Mouse (Mus musculus) midbrain, postnatal 0 days (tissue): ENCODE data around the gene Cs. TPM values are rescaled to one million over a fixed set of nuclear protein-coding genes. Genes with fewer than 3 reads are reported as not detected.
A peak's percentile ranks its signal among the peaks of the same experiment; 100 is the strongest.

Experiments
- ATAC-seq: fragments of 200-750 bp; cut with Nextera tagmentation; 2 replicates; pipeline ENCODE4 v1.8.0; 2017; ENCODE audit warnings: moderate number of reproducible peaks, mild to moderate bottlenecking, moderate TSS enrichment, moderate library complexity; ENCODE audit not compliant: low FRiP score
- DNase-seq: peaks from one replicate; pipeline ENCODE4 v3.0.0-alpha.2; 2015; ENCODE audit warnings: low spot score
- H3K27ac ChIP-seq: fragments of 300-500 bp; sonication (generic); 2 replicates; pipeline ENCODE4 v1.5.1; 2014; ENCODE audit warnings: low read depth, mild to moderate bottlenecking, low read length, mixed read lengths
- H3K27me3 ChIP-seq: fragments of 300-500 bp; sonication (generic); 2 replicates; pipeline ENCODE4 v1.6.1; 2014; ENCODE audit warnings: low read length, control low read depth, mixed read lengths; ENCODE audit not compliant: insufficient read depth
- H3K36me3 ChIP-seq: fragments of 300-500 bp; sonication (generic); 2 replicates; pipeline ENCODE4 v1.6.1; 2014; ENCODE audit warnings: low read length, control low read depth, mixed read lengths; ENCODE audit not compliant: insufficient read depth
- H3K4me1 ChIP-seq: fragments of 300-500 bp; sonication (generic); 2 replicates; pipeline ENCODE4 v1.6.1; 2014; ENCODE audit warnings: mild to moderate bottlenecking, control low read depth, antibody characterized with exemption, low read length, mixed read lengths; ENCODE audit not compliant: insufficient read depth
- H3K4me2 ChIP-seq: fragments of 300-500 bp; sonication (generic); 2 replicates; pipeline ENCODE4 v1.6.1; 2014; ENCODE audit warnings: low read depth, mild to moderate bottlenecking, low read length, mixed read lengths; ENCODE audit not compliant: poor library complexity, severe bottlenecking
- H3K4me3 ChIP-seq: fragments of 300-500 bp; sonication (generic); 2 replicates; pipeline ENCODE4 v1.5.1; 2014; ENCODE audit warnings: low read depth, mild to moderate bottlenecking, low read length, moderate library complexity
- H3K9ac ChIP-seq: fragments of 300-500 bp; sonication (generic); replicated peaks from 2 replicates; pipeline ENCODE4 v1.6.1; 2014; ENCODE audit warnings: mild to moderate bottlenecking, low read length, moderate library complexity, mixed read lengths; ENCODE audit not compliant: poor library complexity, severe bottlenecking
- H3K9me3 ChIP-seq: fragments of 300-500 bp; sonication (generic); 2 replicates; pipeline ENCODE4 v1.6.1; 2016; ENCODE audit warnings: low read length, control low read depth
- CTCF ChIP-seq: IDR thresholded peaks from 2 replicates; pipeline ENCODE4 v1.5.1; 2016; ENCODE audit warnings: antibody characterized with exemption, mild to moderate bottlenecking
- WGBS: fragments of 180-500 bp; shearing (Covaris S2); extraction: QIAGEN DNeasy Blood & Tissue Kit; methylation state at CpG from one replicate; pipeline ENCODE4 v1.1.7; 2014; 5-methylcytosine and 5-hydroxymethylcytosine counted together
- polyA plus RNA-seq: library from polyadenylated mRNA; unstranded; fragments of >200 nt; fragmentation: Nextera tagmentation; extraction: Ambion mirVana; gene quantifications from 2 replicates; pipeline ENCODE4 v1.2.1, GENCODE M21; 2015
- total RNA-seq: library from RNA; depleted of rRNA; stranded (reverse); fragments of >200 nt; gene quantifications from 2 replicates; pipeline ENCODE4 v1.2.3, GENCODE M21; 2014

Gene Cs
- total and polyA plus RNA-seq, 2 experiments from 2014 or later = 255 to 309 TPM

GRCm38 (mm10) chr10:128369599-128369998 lies 32.1 kb downstream of the Cs start:
- WGBS = 77% methylated on average over 6 of the region's 6 CpGs
- H3K9ac ChIP-seq = peak overlapping the region; percentile 77
- DNase-seq = no peak
- TF ChIP-seq CTCF = no peak
- H3K27ac ChIP-seq = peak overlapping the region; percentile 96
- H3K4me1 ChIP-seq = no peaks in the 10 kb centered on the region
- H3K36me3 ChIP-seq = no peaks in the 10 kb centered on the region
- H3K9me3 ChIP-seq = no peaks in the 10 kb centered on the region
- no peak for ATAC-seq
- no peaks in the 10 kb centered on the region for H3K27me3 ChIP-seq
- H3K4me3 ChIP-seq = peak overlapping the region; percentile 68
- H3K4me2 ChIP-seq = peak overlapping the region; percentile 91

GRCm38 (mm10) chr10:128370021-128370420 lies 32.5 kb downstream of the Cs start:
- Histone ChIP-seq H3K36me3 (no peaks in the 10 kb centered on the region), H3K9ac (no peak overlapping the region), H3K27ac (peak overlapping the region; percentile 96; the same call in 1 of the 2 replicates), H3K4me2 (no peak overlapping the region), H3K27me3 (no peaks in the 10 kb centered on the region), H3K4me1 (no peaks in the 10 kb centered on the region), H3K4me3 (no peak overlapping the region), H3K9me3 (no peaks in the 10 kb centered on the region)
- WGBS = 51% methylated on average over 5 of the region's 6 CpGs
- ATAC-seq (no peak), DNase-seq (no peak)
- no peak for TF ChIP-seq CTCF

- no peaks in the 10 kb centered on the region for H3K4me1 ChIP-seq
These were observed 33.1 kb downstream of the Cs start for GRCm38 (mm10) chr10:128370601-128371000.

GRCm38 (mm10) chr10:128372142-128372541 lies 34.6 kb downstream of the Cs start:
- ATAC-seq (no peak), DNase-seq (no peak)
- no peak overlapping the region for H3K4me3 ChIP-seq
- peak; percentile 46 for TF ChIP-seq CTCF
- 0 out of 2 replicates have a peak, but pooled peaks cover 4% of the 10 kb centered on the region for H3K4me1 ChIP-seq
- H3K9ac ChIP-seq = no peak overlapping the region
- H3K36me3 ChIP-seq = no peaks in the 10 kb centered on the region
- WGBS = 84% methylated on average over 5 of the region's 5 CpGs
- no peak overlapping the region for H3K4me2 ChIP-seq
- no peak overlapping the region for H3K27ac ChIP-seq
- H3K27me3 ChIP-seq = no peaks in the 10 kb centered on the region
- H3K9me3 ChIP-seq = no peaks in the 10 kb centered on the region

More at GRCm38 (mm10) chr10:128370601-128371000, 33.1 kb downstream of the Cs start:
- 53% methylated on average over 4 of the region's 4 CpGs for WGBS
- no peaks in the 10 kb centered on the region for H3K9me3 ChIP-seq
- no peak overlapping the region for H3K27ac ChIP-seq
- no peak overlapping the region for H3K9ac ChIP-seq
- no peak for TF ChIP-seq CTCF
- no peak overlapping the region for H3K4me3 ChIP-seq
- no peak overlapping the region for H3K4me2 ChIP-seq
- DNase-seq = no peak
- no peaks in the 10 kb centered on the region for H3K27me3 ChIP-seq
- no peak for ATAC-seq
- H3K36me3 ChIP-seq = no peaks in the 10 kb centered on the region

- no peak for TF ChIP-seq CTCF
- no peak overlapping the region for H3K4me2 ChIP-seq
- 0 out of 2 replicates have a peak, but pooled peaks cover 4% of the 10 kb centered on the region for H3K4me1 ChIP-seq
- DNase-seq (no peak), ATAC-seq (no peak)
- H3K9ac ChIP-seq = no peak overlapping the region
- H3K27ac ChIP-seq = no peak overlapping the region
- no peak overlapping the region for H3K4me3 ChIP-seq
- WGBS = 87% methylated on average over 6 of the region's 6 CpGs
- no peaks in the 10 kb centered on the region for H3K27me3 ChIP-seq
- no peaks in the 10 kb centered on the region for H3K9me3 ChIP-seq
- no peaks in the 10 kb centered on the region for H3K36me3 ChIP-seq
These were observed 35.6 kb downstream of the Cs start for GRCm38 (mm10) chr10:128372989-128373748.

- peaks cover 3% of the 10 kb centered on the region for H3K36me3 ChIP-seq
- TF ChIP-seq CTCF = peak; percentile 34; the same call in 1 of the 2 replicates
- no peak overlapping the region for H3K4me2 ChIP-seq
- no peak overlapping the region for H3K9ac ChIP-seq
- peaks cover 9% of the 10 kb centered on the region; the same call in 1 of the 2 replicates for H3K4me1 ChIP-seq
- H3K4me3 ChIP-seq = no peak overlapping the region
- DNase-seq (no peak), ATAC-seq (no peak)
- H3K27ac ChIP-seq = no peak overlapping the region
- no peaks in the 10 kb centered on the region for H3K9me3 ChIP-seq
- WGBS = 79% methylated on average over 6 of the region's 6 CpGs
- no peaks in the 10 kb centered on the region for H3K27me3 ChIP-seq
These were observed 36.9 kb downstream of the Cs start for GRCm38 (mm10) chr10:128374393-128374792.
